Mouse (Mus musculus): ENCODE measurements around the gene Gse1.

DNA sequence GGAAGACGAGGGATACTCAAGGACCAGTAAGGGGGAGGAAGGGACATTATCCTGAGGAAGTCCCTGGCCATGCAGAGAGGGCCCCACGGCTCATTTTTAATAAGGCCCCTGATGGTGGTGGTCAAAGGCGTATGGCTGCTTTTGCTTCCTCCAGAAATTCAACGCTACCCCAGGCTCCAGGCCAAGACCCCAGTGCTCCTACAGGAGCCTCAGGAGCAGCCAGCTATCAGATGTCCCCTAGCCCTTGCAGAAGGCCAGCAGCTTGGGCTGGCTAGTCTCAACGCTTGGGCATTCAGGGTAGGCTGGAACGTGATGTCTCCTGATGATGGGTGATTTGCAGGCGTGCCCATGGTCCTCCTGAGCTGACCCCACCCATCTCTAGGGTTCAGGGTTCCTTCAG is 204.2 kb downstream of the Gse1 start:
- no peak for TF ChIP-seq USF1 (IDR thresholded peaks at IDR 0.05; ENCODE audit: low read depth, low read length)
- no peak for TF ChIP-seq EP300 (IDR thresholded peaks at IDR 0.05; ENCODE audit: low read depth in 1 of 2, low read length in 2 of 2)

Measured in MEL (cell line).